Mouse (Mus musculus) layer of hippocampus, adult 2 months (tissue): ENCODE results near the gene Gm6525. TPM values are rescaled to one million over a fixed set of nuclear protein-coding genes. Genes with fewer than 3 reads are reported as not detected.

Experiments
- DNase-seq, 2 experiments: peaks; one replicate each; pipeline ENCODE4 v3.0.0; 2022; ENCODE audit warnings: low spot score in 2 of 2
- H3K27ac ChIP-seq: fragments of 200-600 bp; 2 replicates; pipeline ENCODE4 v1.8.1; 2022
- H3K4me3 ChIP-seq: fragments of 200-600 bp; 2 replicates; pipeline ENCODE4 v1.8.1; 2022; ENCODE audit warnings: mild to moderate bottlenecking
- CTCF ChIP-seq: fragments of 200-600 bp; conservative IDR thresholded peaks from 2 replicates; pipeline ENCODE4 v1.8.1; 2022; ENCODE audit warnings: antibody characterized with exemption, mild to moderate bottlenecking, moderate library complexity
- total RNA-seq, 2 experiments: library from RNA; stranded (reverse); gene quantifications; 2 replicates each; pipeline ENCODE4 v1.2.3; 2021

Gene Gm6525
- total RNA-seq, 2 experiments from 2014 or later, result not detected

DNA sequence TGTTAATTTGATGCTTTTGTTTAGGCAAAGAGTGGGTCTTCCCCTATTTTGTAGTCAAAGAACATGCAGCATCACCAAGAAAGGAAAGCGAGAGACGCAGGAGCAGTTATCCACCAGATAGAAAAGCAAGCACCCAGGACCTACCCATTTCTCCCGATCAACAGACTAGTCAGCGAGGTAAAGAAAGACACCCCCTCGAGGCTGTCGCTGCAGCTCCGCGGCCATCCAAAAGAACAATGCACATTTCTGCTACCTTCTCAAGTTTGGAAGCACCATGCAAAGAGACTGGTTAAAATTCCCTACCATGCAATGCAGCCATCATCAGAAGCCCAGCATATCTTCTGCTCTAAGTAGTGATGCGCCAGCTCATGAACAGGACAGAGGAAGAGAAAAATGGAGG, 46.4 kb downstream of the Gm6525 start:
- no peak for TF ChIP-seq CTCF
- no peak for DNase-seq
- Histone ChIP-seq H3K4me3 (peak overlapping the region; percentile 70), H3K27ac (peak overlapping the region; percentile 89)

- peak; percentile 75 to 80 for DNase-seq
- no peak; the same call in 1 of the 2 replicates for TF ChIP-seq CTCF
- H3K27ac ChIP-seq, result peak overlapping the region; percentile 89
- peak overlapping the region; percentile 70 for H3K4me3 ChIP-seq
Measured at GRCm38 (mm10) chr3:84220748-84221147, 46.8 kb downstream of the Gm6525 start.

Other genes starting within 250 kb of the Gm6525 start
- 10 to 100 TPM; 27.4 to 36.5 TPM for gene Tmem131l, start 133.9 kb upstream of the Gm6525 start, total RNA-seq
- 1 to 10 TPM; 1.8 to 2.9 TPM for gene Mnd1, start 18.3 kb upstream of the Gm6525 start, total RNA-seq
- 100 to 1,000 TPM; 409 to 447 TPM for gene Trim2, start 132.8 kb downstream of the Gm6525 start, total RNA-seq